Mouse (Mus musculus) embryonic stem cell, embryonic (primary cell): ENCODE results near the gene Gm4498.
"Not testable (repeated sequence)": the region's sequence is repeated elsewhere in the genome, so short reads cannot be mapped to it uniquely, and the experiment has no call there.

Experiments used
- CTCF ChIA-PET, 4 experiments: fragments of 300-600 bp in 2 of 4; fragments of 350-600 bp in 2 of 4; sonication (Branson Sonifier 250); formaldehyde crosslinking; loops; one replicate each; lab custom pipeline; 2022; ENCODE audit warnings: inconsistent platforms in 2 of 4; lab: Charles Lee
- POLR2A ChIA-PET, 4 experiments: fragments of 300-600 bp in 2 of 4; fragments of 350-600 bp in 2 of 4; sonication (Branson Sonifier 250); formaldehyde crosslinking; loops; one replicate each; lab custom pipeline; 2022; ENCODE audit warnings: antibody characterized with exemption in 4 of 4, inconsistent platforms in 1 of 4; lab: Charles Lee

Gm4498 gene

GRCm38 (mm10) chr7:20233728-20234127 is at the start of gene Gm4498:
Gm4498 (minus strand) TSS chr7:20233828.
- CTCF ChIA-PET, POLR2A ChIA-PET: not testable (repeated sequence)

DNA sequence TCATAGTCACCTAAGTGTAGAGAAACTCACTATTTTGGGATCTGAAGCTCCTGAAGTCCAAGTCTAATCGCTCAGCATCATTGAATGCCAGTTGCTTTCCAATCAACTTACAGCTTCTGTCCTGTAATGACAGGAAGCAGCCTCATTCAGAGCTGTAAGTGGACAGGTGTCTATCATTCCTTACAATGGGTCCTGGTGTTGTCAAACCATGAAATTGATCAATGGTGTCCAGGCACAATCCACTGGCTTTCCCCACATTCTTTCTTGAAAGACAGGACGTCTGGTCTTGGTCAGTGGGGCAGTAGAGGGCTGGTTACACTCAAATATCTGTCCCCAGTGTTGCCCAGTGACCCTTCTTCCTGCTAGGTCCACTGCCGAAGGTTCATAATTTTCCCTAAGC is 29.1 kb upstream of the Gm4498 start, which contains the start of gene Gm5890:
Gm5890 (minus strand) TSS at position 101 of the 400 bp plus-strand sequence.
- POLR2A ChIA-PET, CTCF ChIA-PET: not testable (repeated sequence)

- POLR2A ChIA-PET, CTCF ChIA-PET: not testable (repeated sequence)
These were observed 28.1 kb downstream of the Gm4498 start, which contains the start of gene Gm6164 for GRCm38 (mm10) chr7:20205507-20205906. Gm6164 (minus strand) TSS chr7:20205607.

DNA sequence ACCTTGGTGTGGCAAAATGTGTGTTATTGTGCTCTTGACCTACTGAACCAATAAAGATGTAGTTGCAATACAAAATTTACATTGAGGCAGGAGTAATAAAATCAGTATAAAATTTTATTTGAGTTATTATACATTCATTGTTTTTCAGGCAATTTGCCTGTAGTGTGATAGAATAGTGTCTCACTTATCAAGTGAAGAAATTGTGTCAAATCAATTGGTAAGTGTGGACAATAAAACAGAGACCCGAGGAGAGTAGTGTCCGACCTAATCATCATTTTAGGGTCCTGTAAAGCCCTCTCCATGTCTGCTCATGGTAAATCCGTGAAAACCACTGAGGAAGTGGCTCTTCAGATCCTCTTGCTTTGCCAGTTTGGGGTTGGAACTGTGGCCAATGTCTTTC is 40.2 kb downstream of the Gm4498 start, which contains the start of gene Vmn1r95:
Vmn1r95 (plus strand) TSS at position 301 of the 400 bp plus-strand sequence.
- POLR2A ChIA-PET, CTCF ChIA-PET: not testable (repeated sequence)
